Mouse (Mus musculus) left cerebral cortex, adult 2 months (tissue): ENCODE results near the gene 2310034G01Rik. TPM values are rescaled to one million over a fixed set of nuclear protein-coding genes. Genes with fewer than 3 reads are reported as not detected.
A peak's percentile ranks its signal among the peaks of the same experiment; 100 is the strongest.

Source experiments
- DNase-seq, 2 experiments: peaks; one replicate each; pipeline ENCODE4 v3.0.0; 2021 to 2022; ENCODE audit warnings: low spot score in 2 of 2, mixed read lengths in 1 of 2; ENCODE audit errors: extremely low spot score in 1 of 2
- H3K27ac ChIP-seq: fragments of 200-600 bp; 2 replicates; pipeline ENCODE4 v1.8.1; 2022
- H3K4me3 ChIP-seq: fragments of 200-600 bp; 2 replicates; pipeline ENCODE4 v1.8.1; 2022
- CTCF ChIP-seq: fragments of 200-600 bp; IDR thresholded peaks from 2 replicates; pipeline ENCODE4 v1.8.1; 2022; ENCODE audit warnings: antibody characterized with exemption, mild to moderate bottlenecking, moderate library complexity
- intact Hi-C: fragments of 180-260 bp; cut with DNase I; formaldehyde crosslinking; loops from one replicate; pipeline ENCODE4 v1.15.1; 2025
- total RNA-seq, 2 experiments: library from RNA; stranded (reverse); gene quantifications; 2 replicates each; pipeline ENCODE4 v1.2.3; 2021

Gene 2310034G01Rik
- total RNA-seq, 2 experiments from 2014 or later: 0.66 to 0.91 TPM

DNA sequence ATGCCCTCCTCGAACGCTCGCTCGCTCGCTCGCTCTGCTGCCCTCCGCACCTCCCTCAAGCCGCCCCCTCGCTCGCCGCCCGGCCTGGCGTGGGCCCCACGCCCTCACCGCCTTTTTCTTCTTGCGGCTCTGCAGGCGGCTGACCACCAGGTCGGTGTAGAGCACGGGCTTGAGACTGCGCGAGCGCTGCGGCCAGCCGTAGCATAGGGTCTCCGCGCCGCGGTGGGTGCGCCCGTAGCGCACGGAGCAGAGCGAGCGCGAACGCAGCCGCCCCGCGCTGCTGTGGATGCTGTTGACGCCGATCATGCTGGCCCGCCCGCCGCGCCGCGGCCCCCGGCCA lies 32.6 kb downstream of the 2310034G01Rik start:
- no peak for TF ChIP-seq CTCF
- Histone ChIP-seq H3K27ac (peak overlapping the region; percentile 94), H3K4me3 (peak overlapping the region; percentile 56)
- no peak for DNase-seq
- intact Hi-C loops: no loop called here

DNA sequence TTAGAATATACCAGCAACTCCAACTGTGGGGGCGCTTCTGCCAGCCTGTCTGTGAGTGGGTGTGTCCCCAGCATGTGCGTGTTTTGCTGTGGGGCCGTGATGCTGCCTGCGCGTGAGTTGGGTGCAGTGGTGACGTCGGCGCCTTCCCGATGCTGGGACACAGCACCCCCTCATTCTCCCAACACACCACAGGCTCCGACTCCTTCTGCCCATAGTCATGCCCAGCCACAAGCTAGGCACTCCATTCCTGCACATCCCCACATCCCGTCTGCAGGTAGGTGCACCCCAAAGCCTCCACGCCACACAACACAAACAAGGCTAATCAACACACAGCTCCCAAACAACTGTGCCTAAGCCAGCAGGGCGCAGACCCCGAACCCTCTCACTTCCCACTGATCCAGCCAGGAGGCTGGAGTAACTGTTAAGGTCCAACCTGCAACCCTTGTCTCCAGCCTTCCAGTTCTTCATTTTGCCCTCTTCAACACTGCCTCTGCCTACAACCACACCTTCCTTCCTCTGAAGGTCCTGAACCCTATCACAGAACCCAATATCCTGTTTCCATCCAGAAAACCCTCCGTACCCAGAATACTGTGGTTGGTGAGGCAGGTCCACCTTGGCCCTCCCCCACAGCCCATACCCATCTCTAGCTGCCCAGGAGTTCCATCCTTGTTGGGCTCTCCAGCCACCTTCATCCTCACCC lies 33.1 kb downstream of the 2310034G01Rik start:
- peak; percentile 79 for DNase-seq
- intact Hi-C loops: no loop called here
- TF ChIP-seq CTCF: no peak
- H3K27ac ChIP-seq: peak overlapping the region; percentile 94
- H3K4me3 ChIP-seq: peak overlapping the region; percentile 56

DNA sequence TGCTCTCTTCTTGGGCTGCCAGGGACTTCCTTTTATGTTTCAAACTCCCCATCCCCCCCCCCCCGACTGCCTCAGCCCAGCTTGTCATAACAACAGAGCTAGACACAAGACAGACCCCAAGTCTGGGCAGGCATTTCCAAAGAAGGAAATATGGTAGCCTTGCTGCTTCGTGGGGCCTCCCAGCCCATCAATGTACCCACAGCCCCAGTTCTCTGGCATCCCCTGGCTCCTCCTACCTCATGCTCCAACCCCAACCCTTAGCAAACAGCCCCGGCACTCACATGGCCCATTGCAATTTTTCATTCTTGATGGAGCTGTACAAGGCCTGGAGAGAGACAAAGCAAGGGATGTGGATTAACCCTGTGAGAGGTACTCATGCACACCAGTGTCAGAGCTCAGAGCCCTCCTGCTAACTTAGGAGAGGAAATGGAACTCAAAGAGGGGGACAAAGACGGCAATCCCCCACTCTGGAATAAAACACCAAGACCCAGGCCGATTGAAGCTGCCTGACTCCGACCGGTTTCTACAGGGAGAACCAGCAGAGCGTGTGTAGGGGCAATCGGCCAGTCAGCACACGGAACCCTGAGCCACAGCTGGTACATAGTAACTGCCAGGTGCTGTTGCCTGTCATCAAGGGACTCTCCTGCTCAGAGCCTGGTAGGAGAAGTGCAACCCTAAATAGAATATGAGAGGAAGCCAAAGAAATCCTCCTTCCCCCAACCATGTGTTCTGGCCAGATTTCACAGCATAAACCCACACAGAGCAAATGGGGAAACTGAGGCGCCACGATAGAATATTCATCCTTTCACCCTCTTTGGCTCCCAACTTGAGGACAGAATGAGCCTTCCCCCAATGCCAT lies 34.1 kb downstream of the 2310034G01Rik start:
- peak; percentile 8 to 22 for DNase-seq
- Histone ChIP-seq H3K27ac (peak overlapping the region; percentile 51; the same call in 1 of the 2 replicates), H3K4me3 (peak overlapping the region; percentile 56)
- no peak for TF ChIP-seq CTCF
- intact Hi-C loops: no loop called here

DNA sequence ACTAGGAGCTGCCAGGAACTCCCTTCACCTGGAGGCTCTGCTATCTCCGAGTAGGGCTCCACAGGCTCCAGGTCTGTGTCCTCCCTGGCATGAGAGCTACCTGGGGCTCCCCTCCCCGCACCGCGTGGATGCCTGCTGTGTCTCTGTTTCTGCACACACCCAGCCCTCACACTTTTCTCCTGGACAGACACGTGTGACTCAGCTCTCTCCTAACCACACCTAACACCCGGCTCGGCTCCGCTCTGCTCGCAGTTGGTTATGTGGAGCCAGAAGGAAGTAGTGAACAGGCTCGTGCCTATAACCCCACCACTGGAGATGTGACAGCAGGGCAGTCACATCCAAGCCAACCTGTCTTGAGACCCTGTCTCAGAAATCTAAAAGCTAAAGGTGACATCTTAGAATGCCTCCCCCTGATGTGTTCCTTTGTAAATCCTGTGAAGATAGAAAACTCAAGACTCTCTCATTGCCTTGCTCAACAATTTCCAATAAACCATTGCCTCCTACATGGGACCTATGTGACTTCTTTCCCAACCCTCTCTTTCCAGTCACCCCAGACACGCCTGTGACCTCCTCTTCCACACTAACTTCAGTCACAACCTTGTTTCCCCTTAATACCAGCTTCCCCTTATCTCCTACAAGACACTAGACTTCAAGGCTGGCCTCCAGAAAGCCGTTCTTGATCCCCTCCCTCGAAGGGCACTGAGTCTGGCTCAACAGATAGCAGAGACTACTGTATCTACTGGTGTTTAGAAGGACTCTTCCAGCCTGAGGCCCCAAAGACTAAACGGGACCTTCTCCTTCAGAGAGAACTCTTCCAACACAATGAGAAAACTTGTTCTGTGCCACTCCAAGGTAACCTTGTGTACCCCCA lies 35.0 kb downstream of the 2310034G01Rik start:
- intact Hi-C loops: no loop called here
- peak; percentile 16 to 25 for DNase-seq
- Histone ChIP-seq H3K4me3 (no peak overlapping the region), H3K27ac (no peak overlapping the region)
- TF ChIP-seq CTCF: no peak

DNA sequence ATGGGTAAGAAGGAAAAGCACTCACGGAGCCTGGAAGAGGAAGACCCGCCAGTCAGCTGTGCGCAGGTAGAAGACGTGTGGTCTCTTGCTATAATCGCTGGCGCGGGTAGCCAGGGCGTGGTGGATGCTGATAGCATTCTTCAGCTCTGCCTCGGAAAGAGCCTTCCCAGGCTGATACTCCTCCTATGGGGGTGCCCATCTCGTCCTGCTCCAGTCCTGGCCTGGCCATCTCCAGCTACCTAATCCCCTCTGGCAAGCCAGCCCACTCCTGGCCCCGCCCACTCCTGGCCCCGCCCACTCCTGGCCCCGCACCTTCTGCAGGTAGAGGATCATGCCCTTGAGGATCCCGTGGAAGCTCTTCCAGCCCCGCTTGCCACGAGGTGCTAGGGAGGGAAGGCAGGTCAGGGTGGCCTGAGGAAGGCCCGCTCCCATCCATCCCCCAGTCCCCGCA lies 35.9 kb downstream of the 2310034G01Rik start:
- intact Hi-C loops: no loop called here
- TF ChIP-seq CTCF: no peak
- DNase-seq: peak in 1 of 2 experiments; percentile 16
- no peak overlapping the region for H3K4me3 ChIP-seq
- H3K27ac ChIP-seq: no peak overlapping the region

DNA sequence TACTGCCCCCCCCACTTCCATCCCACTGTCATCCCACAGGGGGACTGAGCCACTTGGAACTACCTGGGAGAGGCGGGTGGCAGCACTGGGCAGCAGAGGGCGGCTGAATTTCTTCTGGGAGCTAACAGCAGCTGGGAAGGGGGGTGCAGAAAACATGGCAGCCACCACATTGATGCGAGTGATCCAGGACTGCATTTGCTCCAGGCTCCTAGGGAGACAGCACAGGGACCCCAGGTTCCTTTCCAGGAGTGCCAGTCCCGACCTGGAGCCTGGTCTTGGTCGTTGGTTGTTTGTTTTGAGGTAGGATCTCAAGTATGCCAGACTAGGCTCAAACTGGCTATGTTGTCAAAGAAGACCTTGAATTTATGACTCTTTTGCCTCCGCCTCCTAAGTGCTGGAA lies 36.5 kb downstream of the 2310034G01Rik start:
- H3K27ac ChIP-seq: no peak overlapping the region
- intact Hi-C loops: no loop called here
- no peak overlapping the region for H3K4me3 ChIP-seq
- peak in 1 of 2 experiments; percentile 6 for DNase-seq
- TF ChIP-seq CTCF: no peak

DNA sequence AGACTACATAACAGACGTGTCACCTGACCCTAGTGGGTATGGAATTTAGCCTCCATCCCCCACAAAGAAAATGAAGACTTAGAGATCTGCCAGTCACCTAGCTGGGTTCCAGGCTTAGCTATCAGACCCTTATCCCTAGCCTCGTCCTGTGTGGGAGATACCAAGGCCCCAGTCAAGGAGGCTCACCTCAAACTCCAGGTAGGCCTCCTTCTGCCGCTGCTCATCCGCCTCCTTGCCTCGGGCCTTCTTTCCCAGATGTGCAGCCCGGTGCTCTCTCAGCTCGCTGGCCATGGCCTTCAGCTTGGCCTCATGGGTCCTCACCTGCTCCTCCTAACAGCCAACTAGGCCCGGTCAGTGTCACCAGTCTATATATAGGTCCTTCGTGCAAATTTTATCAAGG lies 37.0 kb downstream of the 2310034G01Rik start:
- no peak for DNase-seq
- no peak for TF ChIP-seq CTCF
- intact Hi-C loops: no loop called here
- H3K4me3 ChIP-seq: no peak overlapping the region
- no peak overlapping the region for H3K27ac ChIP-seq

DNA sequence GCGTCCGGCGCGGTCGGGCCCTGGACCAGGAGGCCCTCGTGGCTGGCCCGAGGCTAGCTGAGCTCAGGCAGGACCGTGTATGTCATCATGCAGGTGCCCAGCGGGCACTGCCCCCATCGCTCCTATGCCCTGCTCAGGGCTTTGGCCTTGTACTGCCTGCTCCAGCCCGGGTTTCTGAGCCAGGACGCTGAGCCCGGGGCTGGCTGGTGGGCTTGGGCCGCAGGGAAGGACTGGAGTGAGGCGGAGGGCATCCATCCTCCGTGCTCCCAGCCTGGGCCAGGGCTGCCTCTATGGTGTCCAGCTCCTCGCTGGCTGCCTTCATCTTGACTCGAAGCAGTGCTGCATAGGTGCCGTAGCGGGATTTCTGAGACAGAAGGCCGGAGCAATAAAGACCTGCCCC lies 37.5 kb downstream of the 2310034G01Rik start:
- no peak for TF ChIP-seq CTCF
- Histone ChIP-seq H3K4me3 (no peak overlapping the region), H3K27ac (no peak overlapping the region)
- DNase-seq: no peak
- intact Hi-C loops: no loop called here

DNA sequence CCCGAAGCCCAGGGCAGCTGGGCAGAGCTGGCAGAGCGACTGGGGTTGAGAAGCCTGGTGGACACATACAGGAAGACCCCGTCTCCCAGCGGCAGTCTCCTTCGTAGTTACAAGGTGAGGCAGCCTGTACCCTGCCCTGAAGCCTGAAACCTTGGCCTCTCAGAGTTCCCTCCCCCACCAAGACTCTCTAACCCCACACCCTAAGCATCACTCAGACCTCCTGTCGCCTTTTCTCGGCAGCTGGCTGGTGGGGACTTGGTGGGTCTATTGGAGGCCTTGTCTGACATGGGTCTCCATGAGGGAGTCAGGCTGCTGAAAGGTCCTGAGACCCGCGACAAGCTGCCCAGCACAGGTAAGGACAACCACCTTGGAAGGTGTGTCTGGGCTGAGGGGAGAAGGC lies 38.8 kb downstream of the 2310034G01Rik start:
- no peak overlapping the region for H3K27ac ChIP-seq
- no peak overlapping the region for H3K4me3 ChIP-seq
- no peak for DNase-seq
- intact Hi-C loops: no loop called here
- no peak for TF ChIP-seq CTCF

DNA sequence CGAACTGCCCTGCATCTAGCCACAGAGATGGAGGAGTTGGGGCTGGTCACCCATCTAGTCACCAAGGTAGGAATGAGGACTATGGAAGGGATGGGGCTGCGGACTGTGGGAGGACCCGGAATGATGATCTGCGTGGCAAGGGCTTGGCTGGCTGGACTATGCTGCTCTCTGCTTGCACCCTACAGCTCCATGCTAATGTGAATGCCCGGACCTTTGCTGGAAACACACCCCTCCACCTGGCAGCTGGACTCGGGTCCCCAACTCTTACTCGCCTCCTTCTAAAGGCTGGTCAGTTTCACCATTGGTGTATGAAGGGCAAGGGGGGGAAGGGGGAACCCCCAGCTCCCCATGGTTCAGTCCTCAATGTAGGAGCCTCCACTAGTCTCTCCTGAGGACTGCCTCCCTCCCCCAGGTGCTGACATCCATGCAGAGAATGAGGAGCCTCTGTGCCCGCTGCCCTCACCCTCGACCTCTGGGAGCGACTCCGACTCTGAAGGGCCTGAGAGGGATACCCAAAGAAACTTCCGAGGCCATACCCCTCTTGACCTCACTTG lies 39.7 kb downstream of the 2310034G01Rik start:
- no peak overlapping the region for H3K27ac ChIP-seq
- no peak overlapping the region for H3K4me3 ChIP-seq
- TF ChIP-seq CTCF: no peak
- intact Hi-C loops: no loop called here
- no peak for DNase-seq

DNA sequence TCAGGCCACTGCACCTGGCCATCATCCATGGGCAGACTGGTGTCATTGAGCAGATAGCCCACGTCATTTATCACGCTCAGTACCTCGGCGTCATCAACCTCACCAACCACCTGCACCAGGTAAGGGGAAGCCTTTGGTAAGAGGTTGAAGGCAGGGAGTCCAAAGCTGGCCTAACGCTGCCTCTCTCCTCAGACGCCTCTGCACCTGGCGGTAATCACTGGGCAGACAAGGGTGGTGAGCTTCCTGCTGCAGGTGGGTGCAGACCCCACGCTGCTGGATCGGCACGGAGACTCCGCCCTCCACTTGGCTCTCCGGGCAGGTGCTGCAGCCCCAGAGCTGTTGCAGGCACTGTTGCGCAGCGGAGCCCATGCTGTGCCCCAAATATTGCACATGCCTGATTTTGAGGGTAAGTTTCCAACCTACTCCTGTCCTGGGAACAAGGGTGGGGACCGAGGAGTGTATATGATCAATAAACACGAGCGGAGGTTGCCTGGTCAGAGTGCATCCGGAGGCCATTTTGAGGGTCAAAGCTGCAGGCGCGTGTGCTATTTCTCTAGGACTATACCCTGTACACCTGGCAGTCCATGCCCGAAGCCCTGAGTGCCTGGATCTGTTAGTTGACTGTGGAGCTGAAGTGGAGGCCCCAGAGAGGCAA lies 40.3 kb downstream of the 2310034G01Rik start:
- TF ChIP-seq CTCF: no peak
- Histone ChIP-seq H3K27ac (no peak overlapping the region), H3K4me3 (no peak overlapping the region)
- intact Hi-C loops: loop anchor here (2.0 kb wide), 2 partner anchors 19 to 175 kb away; partner anchors contain the start of gene Fbxl15
- peak in 1 of 2 experiments; percentile 13 for DNase-seq
